Mouse (Mus musculus) thymus, postnatal 0 days (tissue): Measurements from ENCODE around the gene Zdhhc19. TPM values are rescaled to one million over a fixed set of nuclear protein-coding genes. Genes with fewer than 3 reads are reported as not detected.
"Not testable (repeated sequence)": the region's sequence is repeated elsewhere in the genome, so short reads cannot be mapped to it uniquely, and the experiment has no call there.

Source experiments
- DNase-seq: peaks from one replicate; pipeline ENCODE4 v3.0.0-alpha.2; 2015; ENCODE audit warnings: low spot score
- polyA plus RNA-seq: library from polyadenylated mRNA; unstranded; fragments of >200 nt; fragmentation: Nextera tagmentation; extraction: Ambion mirVana; gene quantifications from 2 replicates; pipeline ENCODE4 v1.2.1, GENCODE M21; 2015

Zdhhc19 gene
- polyA plus RNA-seq, 1 experiment from 2014 or later = not detected

- DNase-seq = no peak
Measured at GRCm38 (mm10) chr16:32487234-32488111, 8.6 kb upstream of the Zdhhc19 start, which contains the start of gene Slc51a. TSS of gene Slc51a (minus strand) at chr16:32487879.

- DNase-seq = no peak
Measured at GRCm38 (mm10) chr16:32488939-32489338, 7.1 kb upstream of the Zdhhc19 start.

GRCm38 (mm10) chr16:32494371-32494770 lies 1.7 kb upstream of the Zdhhc19 start:
- DNase-seq = not testable (repeated sequence)

DNA sequence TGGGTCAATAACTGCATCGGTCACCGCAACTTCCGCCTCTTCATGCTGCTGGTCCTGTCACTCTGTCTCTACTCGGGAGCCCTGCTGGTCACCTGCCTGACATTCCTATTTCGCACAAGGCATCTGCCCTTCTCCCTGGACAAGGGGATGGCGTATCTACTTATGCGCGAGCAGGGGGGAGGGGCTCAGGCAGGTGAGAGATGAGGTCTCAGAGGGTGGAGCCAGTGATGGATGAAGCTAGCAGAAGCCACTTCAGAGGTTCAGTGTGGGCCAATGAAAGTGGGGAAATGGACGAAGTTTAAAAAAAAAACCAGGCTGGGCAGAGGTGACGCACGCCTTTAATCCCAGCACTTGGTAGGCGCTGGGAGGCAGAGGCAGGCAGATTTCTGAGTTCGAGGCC lies 2.9 kb downstream of the Zdhhc19 start:
- DNase-seq = no peak

- peak; percentile 84 for DNase-seq
Measured at GRCm38 (mm10) chr16:32499430-32500037, 3.5 kb downstream of the Zdhhc19 start.

GRCm38 (mm10) chr16:32501459-32501858 lies 5.4 kb downstream of the Zdhhc19 start:
- DNase-seq = peak; percentile 35

DNA sequence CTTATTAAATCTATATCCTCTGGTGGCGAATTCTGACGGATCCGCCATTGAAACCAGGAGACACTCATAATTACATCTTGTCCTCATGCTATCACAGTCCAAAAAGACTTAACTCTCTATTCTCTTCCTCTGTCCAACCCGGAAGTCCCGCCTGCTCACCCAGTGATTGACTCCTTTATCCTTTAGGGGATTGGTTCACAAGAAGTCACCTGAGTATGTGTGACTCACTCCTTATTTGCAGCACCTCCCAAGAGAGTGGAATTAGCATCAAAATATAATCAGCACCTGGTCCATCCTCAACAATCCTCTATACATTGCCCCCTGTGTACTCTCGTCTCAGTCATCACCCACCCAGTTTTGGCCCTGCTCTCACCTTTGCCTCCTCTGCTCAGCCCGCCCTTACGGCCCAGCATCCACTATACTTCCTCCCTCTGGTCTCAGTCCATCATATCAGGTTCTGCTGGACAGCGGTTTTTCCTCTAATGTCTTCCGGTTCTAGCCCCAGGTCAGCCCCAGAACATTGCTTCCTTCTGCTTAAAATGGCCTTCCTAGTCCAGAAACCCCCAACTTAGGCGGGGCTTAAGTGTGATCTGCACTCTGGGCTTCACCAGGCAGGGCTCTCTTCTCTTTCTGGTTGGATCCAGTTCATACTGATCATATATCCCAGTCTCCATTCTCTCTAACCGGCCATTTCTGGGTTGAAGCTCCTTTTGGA lies 6.7 kb downstream of the Zdhhc19 start:
- DNase-seq = no peak

DNA sequence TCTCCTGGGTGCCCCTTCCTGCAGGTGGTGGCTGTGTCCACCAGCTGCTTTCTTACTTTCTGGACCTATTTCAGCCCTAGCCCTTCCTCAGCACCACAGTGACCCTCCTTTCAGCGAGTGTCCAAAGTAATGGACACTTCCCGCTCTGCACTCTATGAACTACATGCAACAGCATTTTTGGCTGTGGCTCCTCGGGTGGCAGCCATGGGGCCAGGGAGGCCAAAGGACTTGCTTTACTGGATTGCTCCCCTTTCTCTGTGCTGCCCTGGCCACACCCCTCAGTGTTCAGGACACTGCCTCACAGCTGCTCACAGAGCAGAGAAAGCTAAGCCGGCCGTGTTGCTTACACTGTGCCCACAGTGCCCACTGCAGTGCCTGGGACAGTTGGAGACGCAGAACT lies 7.6 kb downstream of the Zdhhc19 start:
- no peak for DNase-seq

- no peak for DNase-seq
Measured at GRCm38 (mm10) chr16:32506298-32506697, 10.2 kb downstream of the Zdhhc19 start.

- no peak for DNase-seq
Measured at GRCm38 (mm10) chr16:32506868-32507267, 10.8 kb downstream of the Zdhhc19 start.

DNA sequence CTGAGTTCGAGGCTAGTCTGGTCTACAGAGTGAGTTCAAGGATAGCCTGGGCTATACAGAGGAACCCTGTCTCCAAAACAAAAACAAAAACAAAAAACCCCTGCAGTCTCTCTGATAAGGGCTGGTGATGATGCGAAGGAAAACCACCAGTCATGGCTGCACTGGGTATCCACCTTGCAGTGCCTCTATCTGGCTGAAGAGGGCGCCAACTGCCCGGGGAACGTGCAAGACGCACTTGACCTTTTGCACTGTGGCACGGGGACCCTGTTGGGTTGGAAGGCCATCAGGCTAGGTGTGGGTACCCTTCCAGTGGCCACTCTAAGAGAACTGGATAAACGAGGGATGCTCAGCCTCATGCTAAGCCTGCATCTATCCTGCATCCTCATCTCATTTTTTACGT lies 11.3 kb downstream of the Zdhhc19 start:
- DNase-seq = peak; percentile 69

DNA sequence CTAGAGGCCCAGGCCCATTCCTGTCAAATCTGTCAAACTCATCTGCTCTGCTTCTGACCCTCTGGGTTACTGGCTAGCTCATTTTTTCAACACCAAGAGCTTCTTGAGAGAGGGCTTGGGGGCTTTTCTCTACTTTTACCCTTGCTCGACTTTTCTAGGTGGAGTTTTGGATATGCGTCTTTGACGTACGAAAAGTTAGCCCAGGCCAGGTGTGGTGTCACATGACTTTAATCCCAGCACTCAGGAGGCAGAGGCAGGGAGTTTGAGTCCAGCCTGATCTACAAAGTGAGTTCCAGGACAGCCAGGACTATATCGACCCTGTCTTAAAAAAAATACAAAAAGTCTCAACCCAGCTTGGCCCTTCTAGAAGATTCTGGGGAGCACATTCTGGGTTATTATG lies 12.0 kb downstream of the Zdhhc19 start:
- DNase-seq = no peak

DNA sequence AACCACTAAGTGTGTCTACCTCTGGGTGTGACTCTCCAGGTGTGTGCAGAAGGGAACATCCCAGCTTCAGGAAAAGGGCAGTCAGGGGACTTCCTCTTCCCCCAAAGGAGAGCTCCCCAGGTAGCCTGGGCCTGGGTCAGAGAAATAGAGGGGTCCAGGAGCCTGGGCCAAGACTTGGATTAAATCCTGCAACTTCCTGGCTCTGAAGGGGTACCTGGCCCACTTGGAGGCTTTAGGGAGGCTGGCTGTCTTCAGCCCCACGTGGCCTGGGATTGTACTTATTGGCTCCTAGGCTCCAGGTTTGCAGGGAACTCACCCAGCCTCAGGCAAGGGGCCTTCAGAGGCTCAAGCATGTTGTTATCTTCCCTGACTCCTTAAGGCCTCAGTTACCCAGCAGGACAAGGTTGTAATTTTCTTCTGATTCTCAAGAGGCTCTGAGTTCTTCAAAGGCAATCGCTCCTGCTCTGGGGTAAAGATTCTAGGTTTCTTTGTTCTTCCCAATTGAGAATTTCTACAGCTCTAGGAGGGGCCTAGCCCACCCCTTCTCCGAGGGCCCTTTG lies 12.5 kb downstream of the Zdhhc19 start:
- no peak for DNase-seq

DNA sequence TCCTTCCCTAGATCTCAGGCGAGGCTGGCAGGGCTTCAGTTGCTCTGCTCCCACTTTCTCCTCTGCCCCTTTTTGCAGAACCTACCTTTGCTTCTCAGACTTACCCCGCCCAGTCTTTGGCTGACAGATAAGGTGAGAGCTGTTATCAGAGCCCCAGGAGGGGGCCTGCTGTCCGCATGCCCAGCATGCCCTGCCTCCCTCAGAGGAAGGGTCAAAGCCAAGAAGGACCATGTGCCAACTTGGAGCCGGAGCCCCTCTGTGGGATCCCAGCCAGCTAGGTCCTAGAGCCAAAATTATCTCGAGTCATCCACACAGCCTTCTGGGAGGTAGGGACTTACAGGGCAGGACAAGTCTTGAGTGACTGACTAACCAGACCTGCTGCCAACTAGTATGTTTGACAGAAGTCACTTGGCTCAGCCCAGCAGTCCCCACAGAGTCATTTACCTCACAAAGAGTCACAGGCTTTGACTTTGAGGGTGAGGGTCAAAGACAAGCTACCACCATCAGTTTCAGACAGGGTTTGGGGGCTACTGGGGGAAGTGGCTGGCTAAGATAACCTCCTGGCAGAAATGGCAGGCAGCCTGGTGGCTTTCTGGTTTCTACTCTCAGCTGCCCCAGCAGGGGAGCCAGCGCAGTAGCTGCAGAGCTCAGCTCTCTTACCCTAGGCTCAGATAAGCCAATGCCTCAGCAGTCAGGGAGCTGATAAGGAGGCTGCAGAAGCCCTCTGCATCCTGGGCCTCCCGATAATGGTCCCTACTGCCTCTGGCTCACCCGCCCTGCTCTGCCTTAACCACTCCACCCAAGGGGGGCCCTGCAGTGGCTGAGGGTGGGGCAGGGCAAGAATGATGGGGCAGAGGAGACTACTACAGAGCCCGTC lies 13.2 kb downstream of the Zdhhc19 start:
- DNase-seq = peak; percentile 51

- DNase-seq = no peak
Measured at GRCm38 (mm10) chr16:32510399-32511337, 14.6 kb downstream of the Zdhhc19 start.

- no peak for DNase-seq
Measured at GRCm38 (mm10) chr16:32511338-32511734, 15.3 kb downstream of the Zdhhc19 start.

- no peak for DNase-seq
Measured at GRCm38 (mm10) chr16:32511827-32512490, 15.9 kb downstream of the Zdhhc19 start.

- no peak for DNase-seq
Measured at GRCm38 (mm10) chr16:32512921-32513320, 16.9 kb downstream of the Zdhhc19 start.

DNA sequence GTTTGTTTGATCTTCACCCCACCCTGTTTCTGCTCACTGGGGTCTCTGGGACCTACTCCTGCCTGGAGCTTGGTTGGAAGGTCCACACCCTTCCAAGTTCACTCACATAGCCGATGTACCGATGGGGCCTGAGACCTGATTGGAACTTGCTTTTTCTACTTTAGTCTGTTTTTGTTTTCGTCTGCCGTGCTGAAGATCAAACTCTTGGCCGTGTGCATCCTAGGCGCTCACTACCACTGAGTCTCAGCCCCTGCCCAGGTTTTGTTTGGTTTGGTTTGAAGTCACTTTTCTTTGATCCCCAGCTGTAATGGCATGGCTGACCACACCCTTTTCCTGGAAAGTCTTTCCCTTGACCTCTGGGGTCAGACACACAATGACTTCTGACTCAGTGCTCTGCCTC lies 17.3 kb downstream of the Zdhhc19 start:
- no peak for DNase-seq
